Mouse (Mus musculus): ENCODE results near the gene Ldb2. TPM values are rescaled to one million over a fixed set of nuclear protein-coding genes. Genes with fewer than 3 reads are reported as not detected.

The Ldb2 gene
- polyA plus RNA-seq, 1 experiment from 2014 or later = 41.0 TPM

DNA sequence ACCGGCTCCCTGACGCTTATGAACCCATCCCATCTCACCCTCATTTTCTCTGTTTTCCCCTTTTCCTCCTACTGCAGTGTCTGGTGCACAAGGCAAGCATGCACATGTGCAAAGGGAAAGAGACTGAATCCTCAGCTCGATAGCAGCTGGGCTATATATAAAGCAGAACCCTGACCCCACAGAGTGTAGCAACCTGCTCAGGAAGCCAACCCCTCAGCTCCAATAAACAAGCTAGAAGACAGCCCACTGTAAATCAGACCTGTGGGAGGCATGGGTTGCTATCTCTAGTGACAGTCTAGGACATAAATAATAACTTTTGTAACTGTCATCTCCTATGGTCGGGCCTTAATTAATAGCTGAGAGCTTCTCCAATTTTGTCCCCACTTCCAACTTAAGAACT, 158.4 kb downstream of the Ldb2 start:
- no peak for ATAC-seq
- Histone ChIP-seq H3K9ac (ENCODE audit: low read depth, low read length) (no peak overlapping the region), H3K9me3 (ENCODE audit: control insufficient read depth, low read length) (no peaks in the 10 kb centered on the region), H3K27me3 (replicated peaks; ENCODE audit: control insufficient read depth, insufficient read depth, low read length) (no peaks in the 10 kb centered on the region), H3K4me2 (ENCODE audit: low read length) (no peak overlapping the region), H3K27ac (ENCODE audit: low read depth, low read length) (no peak overlapping the region), H3K4me1 (ENCODE audit: control insufficient read depth, insufficient read depth, low read depth, low read length) (no peaks in the 10 kb centered on the region), H3K36me3 (ENCODE audit: control insufficient read depth, insufficient read depth, low read length) (no peaks in the 10 kb centered on the region), H3K4me3 (ENCODE audit: low read length) (no peak overlapping the region)
- 70% methylated on average over 4 of the region's 4 CpGs for WGBS

DNA sequence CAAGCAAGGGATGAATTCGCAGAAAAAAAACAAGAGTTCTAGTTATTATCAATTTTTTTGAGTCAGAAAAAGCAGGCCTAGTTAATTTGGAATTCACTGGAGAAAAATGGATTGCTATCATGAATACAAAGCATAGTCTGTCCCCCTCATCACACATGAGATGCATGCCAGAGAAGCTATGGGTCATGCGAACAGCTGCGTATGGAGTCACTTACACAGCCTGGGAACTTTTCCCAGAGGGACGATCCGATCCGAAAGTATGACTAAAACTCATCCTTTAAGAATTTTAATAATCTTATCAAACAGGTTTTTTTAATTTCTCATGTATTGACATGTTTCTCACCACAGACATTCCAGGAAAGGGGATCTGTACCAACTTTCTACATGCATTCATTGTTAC, 163.9 kb downstream of the Ldb2 start:
- ATAC-seq = no peak
- no peak overlapping the region for H3K27ac ChIP-seq (ENCODE audit: low read depth, low read length)
- H3K27me3 ChIP-seq (replicated peaks; ENCODE audit: control insufficient read depth, insufficient read depth, low read length) = no peaks in the 10 kb centered on the region
- 82% methylated on average over 6 of the region's 6 CpGs for WGBS
- H3K4me2 ChIP-seq (ENCODE audit: low read length) = no peak overlapping the region
- H3K9me3 ChIP-seq (ENCODE audit: control insufficient read depth, low read length) = no peaks in the 10 kb centered on the region
- no peaks in the 10 kb centered on the region for H3K4me1 ChIP-seq (ENCODE audit: control insufficient read depth, insufficient read depth, low read depth, low read length)
- no peak overlapping the region for H3K9ac ChIP-seq (ENCODE audit: low read depth, low read length)
- H3K36me3 ChIP-seq (ENCODE audit: control insufficient read depth, insufficient read depth, low read length) = no peaks in the 10 kb centered on the region
- H3K4me3 ChIP-seq (ENCODE audit: low read length) = no peak overlapping the region

DNA sequence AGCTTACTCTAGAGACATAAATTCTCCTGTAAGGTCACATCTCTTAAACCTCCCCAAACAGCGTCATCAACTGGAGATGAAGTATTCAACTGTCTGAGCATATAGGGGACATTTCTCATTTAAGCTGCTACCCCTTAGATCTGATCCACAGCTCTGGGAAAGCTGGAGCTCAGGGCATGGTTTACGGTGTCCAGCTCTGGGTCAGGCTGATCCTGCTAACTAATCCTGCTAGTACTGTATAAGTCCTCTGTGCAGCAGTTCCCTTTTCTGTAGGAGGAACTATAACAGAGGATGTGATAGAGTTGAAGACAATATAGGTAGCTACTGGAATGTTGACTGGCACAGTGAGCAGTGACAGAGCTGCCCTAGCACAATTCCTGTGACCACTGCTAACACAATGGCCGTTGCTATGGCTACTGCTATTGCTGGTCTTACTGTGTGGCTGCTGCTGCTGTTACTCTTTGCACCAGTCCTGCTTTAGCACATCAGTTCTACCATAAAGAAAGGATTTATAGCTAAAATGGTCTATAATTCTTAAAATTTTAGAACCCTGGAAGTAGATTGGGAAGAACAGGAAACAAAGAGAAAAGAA, 170.3 kb downstream of the Ldb2 start:
- Histone ChIP-seq H3K4me2 (ENCODE audit: low read length) (no peak overlapping the region), H3K27ac (ENCODE audit: low read depth, low read length) (peak overlapping the region; percentile 58; the same call in 1 of the 2 replicates), H3K36me3 (ENCODE audit: control insufficient read depth, insufficient read depth, low read length) (no peaks in the 10 kb centered on the region), H3K9ac (ENCODE audit: low read depth, low read length) (no peak overlapping the region), H3K27me3 (replicated peaks; ENCODE audit: control insufficient read depth, insufficient read depth, low read length) (no peaks in the 10 kb centered on the region), H3K4me1 (ENCODE audit: control insufficient read depth, insufficient read depth, low read depth, low read length) (peaks cover 4% of the 10 kb centered on the region; the same call in 1 of the 2 replicates), H3K4me3 (ENCODE audit: low read length) (no peak overlapping the region), H3K9me3 (ENCODE audit: control insufficient read depth, low read length) (no peaks in the 10 kb centered on the region)
- WGBS = 44% methylated on average over 3 of the region's 3 CpGs
- peak; percentile 83 for ATAC-seq

- Histone ChIP-seq H3K27ac (ENCODE audit: low read depth, low read length) (no peak overlapping the region), H3K36me3 (ENCODE audit: control insufficient read depth, insufficient read depth, low read length) (no peaks in the 10 kb centered on the region), H3K9me3 (ENCODE audit: control insufficient read depth, low read length) (no peaks in the 10 kb centered on the region), H3K4me2 (ENCODE audit: low read length) (no peak overlapping the region), H3K4me3 (ENCODE audit: low read length) (no peak overlapping the region), H3K27me3 (replicated peaks; ENCODE audit: control insufficient read depth, insufficient read depth, low read length) (no peaks in the 10 kb centered on the region), H3K4me1 (ENCODE audit: control insufficient read depth, insufficient read depth, low read depth, low read length) (peaks cover 4% of the 10 kb centered on the region; the same call in 1 of the 2 replicates), H3K9ac (ENCODE audit: low read depth, low read length) (no peak overlapping the region)
- peak; percentile 59 for ATAC-seq
- WGBS = 22% methylated on average over 5 of the region's 5 CpGs
Observed at GRCm38 (mm10) chr5:44627487-44627886, 172.0 kb downstream of the Ldb2 start.

GRCm38 (mm10) chr5:44626885-44627284, 172.6 kb downstream of the Ldb2 start:
- no peaks in the 10 kb centered on the region for H3K36me3 ChIP-seq (ENCODE audit: control insufficient read depth, insufficient read depth, low read length)
- no peak for ATAC-seq
- peaks cover 4% of the 10 kb centered on the region; the same call in 1 of the 2 replicates for H3K4me1 ChIP-seq (ENCODE audit: control insufficient read depth, insufficient read depth, low read depth, low read length)
- H3K27ac ChIP-seq (ENCODE audit: low read depth, low read length) = no peak overlapping the region
- H3K27me3 ChIP-seq (replicated peaks; ENCODE audit: control insufficient read depth, insufficient read depth, low read length) = no peaks in the 10 kb centered on the region
- no peak overlapping the region for H3K4me2 ChIP-seq (ENCODE audit: low read length)
- no peak overlapping the region for H3K9ac ChIP-seq (ENCODE audit: low read depth, low read length)
- WGBS = 78% methylated on average over 2 of the region's 2 CpGs
- no peak overlapping the region for H3K4me3 ChIP-seq (ENCODE audit: low read length)
- H3K9me3 ChIP-seq (ENCODE audit: control insufficient read depth, low read length) = no peaks in the 10 kb centered on the region

GRCm38 (mm10) chr5:44626114-44626513, 173.4 kb downstream of the Ldb2 start:
- no peak overlapping the region for H3K27ac ChIP-seq (ENCODE audit: low read depth, low read length)
- no peak overlapping the region for H3K4me2 ChIP-seq (ENCODE audit: low read length)
- no peaks in the 10 kb centered on the region for H3K36me3 ChIP-seq (ENCODE audit: control insufficient read depth, insufficient read depth, low read length)
- 42% methylated on average over 2 of the region's 2 CpGs for WGBS
- no peak overlapping the region for H3K4me3 ChIP-seq (ENCODE audit: low read length)
- H3K27me3 ChIP-seq (replicated peaks; ENCODE audit: control insufficient read depth, insufficient read depth, low read length) = no peaks in the 10 kb centered on the region
- H3K4me1 ChIP-seq (ENCODE audit: control insufficient read depth, insufficient read depth, low read depth, low read length) = peaks cover 4% of the 10 kb centered on the region; the same call in 1 of the 2 replicates
- H3K9me3 ChIP-seq (ENCODE audit: control insufficient read depth, low read length) = no peaks in the 10 kb centered on the region
- H3K9ac ChIP-seq (ENCODE audit: low read depth, low read length) = no peak overlapping the region
- ATAC-seq = no peak

GRCm38 (mm10) chr5:44615677-44616076, 183.8 kb downstream of the Ldb2 start:
- Histone ChIP-seq H3K4me1 (ENCODE audit: control insufficient read depth, insufficient read depth, low read depth, low read length) (no peaks in the 10 kb centered on the region), H3K4me2 (ENCODE audit: low read length) (no peak overlapping the region), H3K4me3 (ENCODE audit: low read length) (no peak overlapping the region), H3K36me3 (ENCODE audit: control insufficient read depth, insufficient read depth, low read length) (no peaks in the 10 kb centered on the region), H3K27me3 (replicated peaks; ENCODE audit: control insufficient read depth, insufficient read depth, low read length) (no peaks in the 10 kb centered on the region), H3K9ac (ENCODE audit: low read depth, low read length) (no peak overlapping the region), H3K9me3 (ENCODE audit: control insufficient read depth, low read length) (no peaks in the 10 kb centered on the region), H3K27ac (ENCODE audit: low read depth, low read length) (no peak overlapping the region)
- 88% methylated on average over 7 of the region's 7 CpGs for WGBS
- ATAC-seq = no peak

- Histone ChIP-seq H3K4me1 (ENCODE audit: control insufficient read depth, insufficient read depth, low read depth, low read length) (no peaks in the 10 kb centered on the region), H3K9ac (ENCODE audit: low read depth, low read length) (no peak overlapping the region), H3K9me3 (ENCODE audit: control insufficient read depth, low read length) (no peaks in the 10 kb centered on the region), H3K4me2 (ENCODE audit: low read length) (no peak overlapping the region), H3K27me3 (replicated peaks; ENCODE audit: control insufficient read depth, insufficient read depth, low read length) (no peaks in the 10 kb centered on the region), H3K36me3 (ENCODE audit: control insufficient read depth, insufficient read depth, low read length) (no peaks in the 10 kb centered on the region), H3K27ac (ENCODE audit: low read depth, low read length) (no peak overlapping the region), H3K4me3 (ENCODE audit: low read length) (no peak overlapping the region)
- ATAC-seq = no peak
- 57% methylated on average over 2 of the region's 2 CpGs for WGBS
Observed at GRCm38 (mm10) chr5:44608901-44609300, 190.6 kb downstream of the Ldb2 start.

GRCm38 (mm10) chr5:44601340-44601739, 198.1 kb downstream of the Ldb2 start:
- Histone ChIP-seq H3K27ac (ENCODE audit: low read depth, low read length) (no peak overlapping the region), H3K4me1 (ENCODE audit: control insufficient read depth, insufficient read depth, low read depth, low read length) (no peaks in the 10 kb centered on the region), H3K9me3 (ENCODE audit: control insufficient read depth, low read length) (no peaks in the 10 kb centered on the region), H3K9ac (ENCODE audit: low read depth, low read length) (no peak overlapping the region), H3K27me3 (replicated peaks; ENCODE audit: control insufficient read depth, insufficient read depth, low read length) (no peaks in the 10 kb centered on the region), H3K36me3 (ENCODE audit: control insufficient read depth, insufficient read depth, low read length) (no peaks in the 10 kb centered on the region), H3K4me2 (ENCODE audit: low read length) (no peak overlapping the region), H3K4me3 (ENCODE audit: low read length) (no peak overlapping the region)
- WGBS = 89% methylated on average over 1 of the region's 1 CpGs
- no peak for ATAC-seq

Data from hindbrain, embryonic 16.5 days (tissue).